Mouse (Mus musculus) monocyte, adult 5-6 weeks (primary cell): ENCODE data around the gene Apbb1. TPM values are rescaled to one million over a fixed set of nuclear protein-coding genes. Genes with fewer than 3 reads are reported as not detected.

Experiments
- ATAC-seq: fragments of 153-309, 156-312 bp; replicated peaks from 2 replicates; pipeline ENCODE4 v1.8.0; 2017; ENCODE audit warnings: mild to moderate bottlenecking; ENCODE audit not compliant: low TSS enrichment, insufficient number of reproducible peaks, severe bottlenecking, poor library complexity, low FRiP score
- total RNA-seq: library from RNA; stranded (forward); fragments of 200-1000, 200-491, 200-594 nt; gene quantifications from 3 replicates; pipeline ENCODE4 v1.2.3, GENCODE M21; 2017

Apbb1 gene
- total RNA-seq, 1 experiment from 2014 or later, result 25.3 TPM

- ATAC-seq, result no peak
Measured at GRCm38 (mm10) chr7:105545986-105546385, 35.5 kb downstream of the Apbb1 start.

- no peak for ATAC-seq
Measured at GRCm38 (mm10) chr7:105534162-105534561, 47.3 kb downstream of the Apbb1 start.

- ATAC-seq, result no peak
Measured at GRCm38 (mm10) chr7:105528094-105528493, 53.4 kb downstream of the Apbb1 start.

- ATAC-seq, result no peak
Measured at GRCm38 (mm10) chr7:105527306-105527937, 54.0 kb downstream of the Apbb1 start.

- no peak for ATAC-seq
Measured at GRCm38 (mm10) chr7:105524222-105524621, 57.2 kb downstream of the Apbb1 start.

- ATAC-seq, result no peak
Measured at GRCm38 (mm10) chr7:105520201-105520600, 61.3 kb downstream of the Apbb1 start.

GRCm38 (mm10) chr7:105519771-105520170 is 61.7 kb downstream of the Apbb1 start:
- ATAC-seq, result no peak

GRCm38 (mm10) chr7:105519336-105519735 is 62.1 kb downstream of the Apbb1 start:
- ATAC-seq, result no peak

- no peak for ATAC-seq
Measured at GRCm38 (mm10) chr7:105516669-105517360, 64.6 kb downstream of the Apbb1 start.

- ATAC-seq, result peak; percentile 63; the same call in 1 of the 2 replicates
Measured at GRCm38 (mm10) chr7:105515178-105515577, 66.3 kb downstream of the Apbb1 start.

- ATAC-seq, result no peak
Measured at GRCm38 (mm10) chr7:105514561-105514960, 66.9 kb downstream of the Apbb1 start.

GRCm38 (mm10) chr7:105513845-105514291 is 67.6 kb downstream of the Apbb1 start:
- no peak for ATAC-seq

GRCm38 (mm10) chr7:105510143-105510542 is 71.3 kb downstream of the Apbb1 start:
- no peak for ATAC-seq

Other genes with a start within 250 kb of the Apbb1 start
- 0.39 TPM in 1 of 3 replicates, not detected in the others for gene Olfr690, start 247.5 kb downstream of the Apbb1 start, total RNA-seq
- gene Olfr691, start 239.4 kb downstream of the Apbb1 start, total RNA-seq, result not detected in 3 replicates
- not detected in 3 replicates for gene Olfr692, start 213.4 kb downstream of the Apbb1 start, total RNA-seq
- not detected in 3 replicates for gene Gm5901, start 206.6 kb downstream of the Apbb1 start, total RNA-seq
- 11.8 to 20.1 TPM (median 19.5 TPM) in 3 replicates for gene Fam160a2, start 181.6 kb downstream of the Apbb1 start, total RNA-seq
- gene Cnga4, start 177.1 kb downstream of the Apbb1 start, total RNA-seq, result not detected in 3 replicates
- not detected in 3 replicates for gene Cckbr, start 155.9 kb downstream of the Apbb1 start, total RNA-seq
- gene Cavin3, start 99.4 kb downstream of the Apbb1 start, total RNA-seq, result not detected in 3 replicates
- gene Smpd1, start 27.3 kb downstream of the Apbb1 start, total RNA-seq, result 20.2 to 29.2 TPM (median 28.0 TPM) in 3 replicates
- not detected in 3 replicates for gene Hpx, start 18.5 kb upstream of the Apbb1 start, total RNA-seq
- 4.9 to 26.3 TPM (median 23.4 TPM) in 3 replicates for gene Trim3, start 51.9 kb upstream of the Apbb1 start, total RNA-seq
- gene Timm10b, start 58.4 kb upstream of the Apbb1 start, total RNA-seq, result 57.4 to 73.7 TPM (median 68.2 TPM) in 3 replicates
- gene Arfip2, start 58.8 kb upstream of the Apbb1 start, total RNA-seq, result 35.1 to 41.9 TPM (median 38.1 TPM) in 3 replicates
- 1.5 to 7.3 TPM (median 2.1 TPM) in 3 replicates for gene Gm45799, start 58.9 kb upstream of the Apbb1 start, total RNA-seq
- 1.6 to 6.3 TPM (median 5.8 TPM) in 3 replicates for gene Dnhd1, start 69.2 kb upstream of the Apbb1 start, total RNA-seq
- 105 to 145 TPM (median 128 TPM) in 3 replicates for gene Ilk, start 154.9 kb upstream of the Apbb1 start, total RNA-seq
- gene Rrp8, start 155.7 kb upstream of the Apbb1 start, total RNA-seq, result 9.4 to 15.5 TPM (median 14.7 TPM) in 3 replicates
- 113 to 187 TPM (median 117 TPM) in 3 replicates for gene Taf10, start 162.7 kb upstream of the Apbb1 start, total RNA-seq
- gene Tpp1, start 170.6 kb upstream of the Apbb1 start, total RNA-seq, result 13.5 to 25.3 TPM (median 22.9 TPM) in 3 replicates
- gene Dchs1, start 206.0 kb upstream of the Apbb1 start, total RNA-seq, result not detected in 3 replicates
- gene Mrpl17, start 229.4 kb upstream of the Apbb1 start, total RNA-seq, result 12.5 to 18.7 TPM (median 17.9 TPM) in 3 replicates